Mouse (Mus musculus) ovary, postnatal 36 days (tissue): Measurements from ENCODE around the gene Dcaf12.

Source experiments
- DNase-seq: peaks from one replicate; pipeline ENCODE4 v3.0.0; 2022; ENCODE audit warnings: low spot score, mixed read lengths

Dcaf12 gene

GRCm38 (mm10) chr4:41314141-41315129 is at the start of gene Dcaf12:
TSS of gene Dcaf12 (minus strand) at chr4:41314889.
- DNase-seq = peak; percentile 95

GRCm38 (mm10) chr4:41361059-41361458 is 46.4 kb upstream of the Dcaf12 start:
- DNase-seq = no peak

GRCm38 (mm10) chr4:41359358-41359757 is 44.7 kb upstream of the Dcaf12 start:
- DNase-seq = no peak

- DNase-seq = no peak
These were observed 44.0 kb upstream of the Dcaf12 start for GRCm38 (mm10) chr4:41358669-41359068.

- DNase-seq = no peak
These were observed 42.5 kb upstream of the Dcaf12 start for GRCm38 (mm10) chr4:41357154-41357553.

- no peak for DNase-seq
These were observed 38.6 kb upstream of the Dcaf12 start for GRCm38 (mm10) chr4:41353265-41353664.

GRCm38 (mm10) chr4:41352758-41353157 is 38.1 kb upstream of the Dcaf12 start:
- DNase-seq = no peak

GRCm38 (mm10) chr4:41349199-41349591 is 34.5 kb upstream of the Dcaf12 start:
- DNase-seq = no peak

- peak; percentile 92 for DNase-seq
These were observed 34.0 kb upstream of the Dcaf12 start, which contains the start of gene Ubap1 for GRCm38 (mm10) chr4:41348584-41349198. TSS of gene Ubap1 (plus strand) at chr4:41348996.

GRCm38 (mm10) chr4:41347839-41348238 is 33.1 kb upstream of the Dcaf12 start:
- no peak for DNase-seq

- no peak for DNase-seq
These were observed 31.3 kb upstream of the Dcaf12 start for GRCm38 (mm10) chr4:41346011-41346410.

GRCm38 (mm10) chr4:41340912-41341550 is 26.3 kb upstream of the Dcaf12 start:
- DNase-seq = no peak

GRCm38 (mm10) chr4:41336546-41336945 is 21.9 kb upstream of the Dcaf12 start:
- DNase-seq = no peak

GRCm38 (mm10) chr4:41331698-41332421 is 17.2 kb upstream of the Dcaf12 start:
- no peak for DNase-seq

- DNase-seq = no peak
These were observed 16.4 kb upstream of the Dcaf12 start for GRCm38 (mm10) chr4:41331085-41331484.

- DNase-seq = no peak
These were observed 14.8 kb upstream of the Dcaf12 start for GRCm38 (mm10) chr4:41329481-41329880.

- DNase-seq = no peak
These were observed 12.2 kb upstream of the Dcaf12 start for GRCm38 (mm10) chr4:41326876-41327275.

- no peak for DNase-seq
These were observed 6.3 kb upstream of the Dcaf12 start for GRCm38 (mm10) chr4:41320971-41321370.

- no peak for DNase-seq
These were observed 3.6 kb upstream of the Dcaf12 start for GRCm38 (mm10) chr4:41318267-41318666.

GRCm38 (mm10) chr4:41315173-41315572 is 484 bp upstream of the Dcaf12 start:
- no peak for DNase-seq

- DNase-seq = no peak
These were observed 967 bp downstream of the Dcaf12 start for GRCm38 (mm10) chr4:41313722-41314121.
